Mouse (Mus musculus): ENCODE results near the gene Zic1. TPM values are rescaled to one million over a fixed set of nuclear protein-coding genes. Genes with fewer than 3 reads are reported as not detected.
A peak's percentile ranks its signal among the peaks of the same experiment; 100 is the strongest.

Zic1 gene
- total and polyA plus RNA-seq, 3 experiments: 0.08 TPM; not detected in 2

- no peaks in the 10 kb centered on the region for H3K36me3 ChIP-seq (ENCODE audit: control insufficient read depth, insufficient read depth, low read length)
- H3K9ac ChIP-seq (ENCODE audit: low read depth, low read length): no peak overlapping the region
- TF ChIP-seq CTCF (IDR thresholded peaks at IDR 0.05) (no peak), EP300 (IDR thresholded peaks at IDR 0.05; ENCODE audit: insufficient read depth, low read depth, low read length) (no peak), POLR2A (IDR thresholded peaks at IDR 0.05; ENCODE audit: insufficient read depth, low read depth, low read length) (no peak)
- H3K27me3 ChIP-seq (ENCODE audit: control insufficient read depth, insufficient read depth, low read length): peaks cover 28% of the 10 kb centered on the region
- WGBS: 7% methylated on average over 30 of the region's 30 CpGs
- H3K4me1 ChIP-seq (ENCODE audit: control insufficient read depth, insufficient read depth, low read length): no peaks in the 10 kb centered on the region
- intact Hi-C loops (cut with DNase I): no loop called here
- H3K79me2 ChIP-seq (replicated peaks; ENCODE audit: control insufficient read depth, insufficient read depth, low read length): no peaks in the 10 kb centered on the region
- H3K4me3 ChIP-seq: no peak overlapping the region
- H3K27ac ChIP-seq: no peak overlapping the region
- no peak for DNase-seq
These were observed 1.6 kb upstream of the Zic1 start for GRCm38 (mm10) chr9:91366999-91367811.

- Histone ChIP-seq H3K36me3 (ENCODE audit: control insufficient read depth, insufficient read depth, low read length) (no peaks in the 10 kb centered on the region), H3K4me3 (no peak overlapping the region), H3K27me3 (ENCODE audit: control insufficient read depth, insufficient read depth, low read length) (peaks cover 35% of the 10 kb centered on the region), H3K79me2 (replicated peaks; ENCODE audit: control insufficient read depth, insufficient read depth, low read length) (no peaks in the 10 kb centered on the region), H3K4me1 (ENCODE audit: control insufficient read depth, insufficient read depth, low read length) (no peaks in the 10 kb centered on the region), H3K9ac (ENCODE audit: low read depth, low read length) (no peak overlapping the region), H3K27ac (no peak overlapping the region)
- no peak for DNase-seq
- TF ChIP-seq EP300 (IDR thresholded peaks at IDR 0.05; ENCODE audit: insufficient read depth, low read depth, low read length) (no peak), POLR2A (IDR thresholded peaks at IDR 0.05; ENCODE audit: insufficient read depth, low read depth, low read length) (no peak), CTCF (IDR thresholded peaks at IDR 0.05) (no peak)
- WGBS: 3% methylated on average over 18 of the region's 18 CpGs
- intact Hi-C loops (cut with DNase I): no loop called here
These were observed 802 bp upstream of the Zic1 start for GRCm38 (mm10) chr9:91366226-91366998.

GRCm38 (mm10) chr9:91364971-91365501 is 574 bp downstream of the Zic1 start:
- DNase-seq: no peak
- peaks cover 37% of the 10 kb centered on the region for H3K27me3 ChIP-seq (ENCODE audit: control insufficient read depth, insufficient read depth, low read length)

GRCm38 (mm10) chr9:91364127-91364970 is 1.3 kb downstream of the Zic1 start:
- H3K9ac ChIP-seq (ENCODE audit: low read depth, low read length): no peak overlapping the region
- H3K79me2 ChIP-seq (replicated peaks; ENCODE audit: control insufficient read depth, insufficient read depth, low read length): no peaks in the 10 kb centered on the region
- peaks cover 37% of the 10 kb centered on the region for H3K27me3 ChIP-seq (ENCODE audit: control insufficient read depth, insufficient read depth, low read length)
- no peak for TF ChIP-seq EP300 (IDR thresholded peaks at IDR 0.05; ENCODE audit: insufficient read depth, low read depth, low read length)
- no peak for TF ChIP-seq CTCF (IDR thresholded peaks at IDR 0.05)
- no peak for TF ChIP-seq POLR2A (IDR thresholded peaks at IDR 0.05; ENCODE audit: insufficient read depth, low read depth, low read length)
- WGBS: 3% methylated on average over 77 of the region's 77 CpGs
- DNase-seq: peak; percentile 17 to 33
- no peaks in the 10 kb centered on the region for H3K4me1 ChIP-seq (ENCODE audit: control insufficient read depth, insufficient read depth, low read length)
- H3K4me3 ChIP-seq: peak overlapping the region; percentile 41
- intact Hi-C loops (cut with DNase I): no loop called here
- H3K36me3 ChIP-seq (ENCODE audit: control insufficient read depth, insufficient read depth, low read length): no peaks in the 10 kb centered on the region
- no peak overlapping the region for H3K27ac ChIP-seq

More at GRCm38 (mm10) chr9:91364971-91365501, 574 bp downstream of the Zic1 start:
- intact Hi-C loops (cut with DNase I): no loop called here
- Histone ChIP-seq H3K27ac (no peak overlapping the region), H3K79me2 (replicated peaks; ENCODE audit: control insufficient read depth, insufficient read depth, low read length) (no peaks in the 10 kb centered on the region), H3K4me1 (ENCODE audit: control insufficient read depth, insufficient read depth, low read length) (no peaks in the 10 kb centered on the region), H3K4me3 (peak overlapping the region; percentile 41; the same call in 1 of the 2 replicates), H3K9ac (ENCODE audit: low read depth, low read length) (no peak overlapping the region), H3K36me3 (ENCODE audit: control insufficient read depth, insufficient read depth, low read length) (no peaks in the 10 kb centered on the region)
- TF ChIP-seq POLR2A (IDR thresholded peaks at IDR 0.05; ENCODE audit: insufficient read depth, low read depth, low read length) (no peak), CTCF (IDR thresholded peaks at IDR 0.05) (no peak), EP300 (IDR thresholded peaks at IDR 0.05; ENCODE audit: insufficient read depth, low read depth, low read length) (no peak)
- 3% methylated on average over 41 of the region's 42 CpGs for WGBS

GRCm38 (mm10) chr9:91363814-91364126 is 1.8 kb downstream of the Zic1 start:
- Histone ChIP-seq H3K4me3 (no peak overlapping the region), H3K27me3 (ENCODE audit: control insufficient read depth, insufficient read depth, low read length) (peaks cover 36% of the 10 kb centered on the region), H3K36me3 (ENCODE audit: control insufficient read depth, insufficient read depth, low read length) (no peaks in the 10 kb centered on the region), H3K27ac (no peak overlapping the region), H3K4me1 (ENCODE audit: control insufficient read depth, insufficient read depth, low read length) (no peaks in the 10 kb centered on the region), H3K9ac (ENCODE audit: low read depth, low read length) (no peak overlapping the region), H3K79me2 (replicated peaks; ENCODE audit: control insufficient read depth, insufficient read depth, low read length) (no peaks in the 10 kb centered on the region)
- no peak for DNase-seq
- no peak for TF ChIP-seq EP300 (IDR thresholded peaks at IDR 0.05; ENCODE audit: insufficient read depth, low read depth, low read length)
- TF ChIP-seq POLR2A (IDR thresholded peaks at IDR 0.05; ENCODE audit: insufficient read depth, low read depth, low read length): no peak
- TF ChIP-seq CTCF (IDR thresholded peaks at IDR 0.05): no peak
- intact Hi-C loops (cut with DNase I): no loop called here
- WGBS: 4% methylated on average over 7 of the region's 7 CpGs
